Mouse (Mus musculus) left cerebral cortex, adult 18-20 months (tissue): Measurements from ENCODE around the gene Ispd. TPM values are rescaled to one million over a fixed set of nuclear protein-coding genes. Genes with fewer than 3 reads are reported as not detected.

Source experiments
- DNase-seq, 2 experiments: peaks; one replicate each; pipeline ENCODE4 v3.0.0; 2021 to 2022; ENCODE audit warnings: low spot score in 2 of 2, mixed read lengths in 1 of 2
- total RNA-seq, 2 experiments: library from RNA; stranded (reverse); gene quantifications; 2 replicates each; pipeline ENCODE4 v1.2.3; 2021

The Ispd gene
- total RNA-seq, 2 experiments from 2014 or later: 11.4 to 12.6 TPM

GRCm38 (mm10) chr12:36704380-36704779, 323.1 kb downstream of the Ispd start:
- no peak for DNase-seq

DNA sequence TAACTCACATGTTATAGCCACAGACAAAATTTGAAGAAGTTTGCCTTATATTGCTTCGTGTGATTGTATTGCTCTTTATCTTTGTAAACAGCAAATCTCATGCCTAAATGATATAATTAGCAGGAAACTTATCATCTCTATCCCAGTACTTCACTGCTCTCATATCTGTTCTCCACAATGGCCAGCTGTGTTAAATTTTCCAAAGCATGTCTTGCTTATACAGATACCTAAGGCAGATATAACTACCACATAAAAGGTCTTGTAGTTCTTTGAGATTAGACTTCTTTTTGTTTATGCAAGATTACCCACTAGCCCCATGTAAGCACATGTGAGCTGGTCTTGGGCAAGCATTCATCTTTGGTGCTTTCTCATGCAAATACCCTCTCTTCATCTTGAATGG, 327.6 kb downstream of the Ispd start:
- DNase-seq: no peak

GRCm38 (mm10) chr12:36713866-36714662, 332.8 kb downstream of the Ispd start:
- peak; percentile 13 to 19 for DNase-seq

GRCm38 (mm10) chr12:36717526-36717925, 336.3 kb downstream of the Ispd start:
- no peak for DNase-seq

DNA sequence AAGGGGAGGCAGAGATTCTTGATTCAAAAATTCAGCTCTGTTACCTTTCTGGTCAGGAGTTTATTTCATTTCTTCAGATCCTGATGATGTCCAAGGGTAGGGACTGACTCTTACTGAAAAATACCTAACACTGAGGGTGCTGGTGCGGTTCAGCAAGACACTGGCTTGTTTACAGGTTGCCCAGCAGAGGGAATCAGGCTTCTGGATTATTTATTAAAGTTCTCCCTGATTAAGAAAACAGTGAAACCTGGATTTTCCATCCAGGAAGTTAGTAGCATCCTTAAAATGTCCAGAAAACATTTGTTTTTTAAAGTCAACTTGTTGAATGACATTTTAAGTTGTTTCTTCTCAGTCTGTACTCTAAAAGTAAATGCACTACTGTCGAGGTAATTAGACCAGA, 337.2 kb downstream of the Ispd start:
- no peak for DNase-seq

GRCm38 (mm10) chr12:36719074-36719473, 337.8 kb downstream of the Ispd start:
- DNase-seq: no peak

DNA sequence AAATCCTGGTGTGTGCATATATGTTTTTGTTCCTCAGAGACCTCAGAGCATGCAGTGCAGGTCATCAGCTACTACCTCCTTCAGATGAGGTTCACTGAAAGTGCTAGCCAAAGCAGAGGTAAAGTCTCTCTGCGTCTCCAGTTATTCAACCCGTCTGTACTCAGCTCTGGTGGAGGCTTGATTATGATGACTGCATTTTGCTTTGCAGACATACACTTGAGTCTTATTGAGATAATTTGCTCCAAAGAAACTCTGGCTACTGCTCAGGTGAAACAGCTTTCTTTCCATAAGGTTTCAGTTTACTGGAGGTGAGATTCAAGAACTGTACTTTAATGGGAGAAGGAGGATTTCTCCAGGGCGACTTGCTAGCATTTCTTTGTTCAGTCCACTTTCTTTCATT, 339.5 kb downstream of the Ispd start:
- no peak for DNase-seq

DNA sequence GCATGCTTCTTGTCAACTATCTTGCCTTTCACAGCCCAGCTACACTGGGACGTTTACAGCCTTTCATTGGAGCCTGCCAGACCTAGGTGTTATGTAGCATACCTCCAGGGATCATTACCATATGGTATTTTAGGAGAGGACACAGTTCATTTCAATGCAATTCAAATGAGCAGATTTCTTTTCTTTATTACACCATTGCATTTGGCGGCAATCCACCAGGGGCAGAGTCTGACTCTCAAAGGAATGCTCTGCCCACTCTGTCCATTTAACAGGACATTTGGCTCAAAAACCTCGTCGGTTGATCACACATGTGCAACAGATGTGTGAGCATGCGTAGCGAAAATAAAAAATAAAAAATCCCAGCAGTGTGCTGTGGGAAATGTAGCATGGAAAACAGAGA, 340.0 kb downstream of the Ispd start:
- no peak for DNase-seq

DNA sequence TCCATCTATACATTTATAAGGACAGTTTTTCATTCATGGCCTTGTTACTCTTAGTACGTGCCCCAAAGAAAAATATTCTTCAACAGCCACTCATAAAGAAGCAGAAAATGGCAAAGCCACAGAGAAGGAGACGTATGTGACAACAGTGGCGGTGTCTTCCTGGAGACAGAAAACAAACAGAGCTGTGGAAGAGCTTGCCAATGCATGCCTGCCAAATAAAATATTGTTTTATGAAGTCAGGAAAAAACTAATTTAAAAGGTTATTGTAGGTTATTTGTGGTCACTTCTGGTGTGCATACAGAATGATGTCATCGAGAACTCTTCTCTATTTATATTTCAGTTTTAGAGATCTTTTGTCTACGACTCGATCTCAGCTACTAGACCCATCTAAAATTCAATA, 341.5 kb downstream of the Ispd start:
- no peak for DNase-seq

DNA sequence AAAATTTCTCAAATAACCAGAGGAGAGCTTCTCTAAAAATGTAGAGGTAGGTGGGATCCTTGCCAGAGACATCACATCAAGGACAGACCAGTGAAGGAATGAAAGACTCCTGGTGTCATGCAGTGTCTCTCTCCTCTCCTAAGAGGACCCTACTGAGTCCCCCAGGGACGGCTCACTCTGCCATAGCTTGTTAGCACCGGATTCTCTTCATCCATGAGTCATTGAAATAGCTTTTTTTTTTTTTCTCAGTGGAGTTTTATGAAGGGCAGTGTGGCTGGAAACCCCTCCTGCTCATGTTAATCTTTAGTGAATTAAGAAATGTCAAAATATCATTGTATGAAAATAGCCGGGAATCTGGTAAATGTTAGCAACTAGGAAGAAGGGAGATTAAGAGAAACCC, 342.1 kb downstream of the Ispd start:
- DNase-seq: no peak

DNA sequence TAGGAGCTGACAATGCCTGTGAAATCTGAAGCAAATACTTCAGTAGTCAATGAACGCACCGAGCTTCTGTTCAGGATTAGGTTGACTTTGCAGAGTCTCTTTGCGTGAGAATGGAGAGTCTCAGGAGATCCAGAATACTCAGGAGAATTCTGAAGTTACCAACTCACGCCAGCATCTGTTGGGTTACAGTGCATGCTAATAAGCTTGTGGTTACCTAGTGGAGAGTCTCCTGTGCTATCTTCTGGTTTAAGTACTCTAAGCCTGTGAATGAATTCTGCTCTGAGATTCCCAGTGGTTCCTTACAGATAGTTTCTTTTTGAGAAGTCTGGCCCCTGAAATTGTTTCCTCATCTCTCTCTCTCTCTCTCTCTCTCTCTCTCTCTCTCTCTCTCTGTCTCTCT, 343.0 kb downstream of the Ispd start:
- no peak for DNase-seq

GRCm38 (mm10) chr12:36725250-36725649, 344.0 kb downstream of the Ispd start:
- DNase-seq: no peak

GRCm38 (mm10) chr12:36726026-36726425, 344.8 kb downstream of the Ispd start:
- no peak for DNase-seq

DNA sequence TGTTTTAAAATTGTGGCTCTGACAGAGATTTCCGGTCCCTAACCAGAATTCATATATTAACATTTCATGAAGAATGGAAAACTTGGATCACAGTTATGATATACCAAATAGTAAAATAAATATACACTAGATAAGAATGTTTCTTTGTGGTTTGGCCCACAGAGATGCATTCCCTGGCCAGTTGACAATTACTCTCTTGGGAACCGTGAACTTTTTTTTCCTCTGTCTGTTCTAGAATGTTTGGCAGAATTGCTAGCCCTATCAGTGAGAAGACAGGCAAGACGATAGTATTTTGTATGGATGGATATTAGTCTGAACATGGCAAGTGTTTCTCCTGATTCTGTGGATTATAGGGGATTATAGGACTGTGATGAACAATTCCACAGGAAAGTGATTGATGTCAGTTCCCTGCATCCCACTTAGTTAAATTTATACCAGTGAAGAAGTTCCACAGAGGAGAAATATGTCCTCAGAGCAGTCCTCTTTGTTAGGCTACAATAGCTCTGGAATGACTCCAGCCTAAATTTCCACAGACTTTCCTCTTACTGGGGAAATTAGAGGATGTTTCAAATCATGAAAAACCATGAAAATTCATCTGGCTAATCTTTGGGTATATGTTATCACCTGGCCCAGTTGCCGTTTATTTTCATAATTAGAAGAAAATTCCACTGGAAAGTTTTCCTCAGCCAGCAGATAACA, 352.6 kb downstream of the Ispd start:
- DNase-seq: no peak

Other genes with a start within 250 kb of the Ispd start
- gene Ankmy2, start 224.3 kb upstream of the Ispd start, total RNA-seq: 10 to 100 TPM; 53.3 to 57.0 TPM
- 10 to 100 TPM; 45.6 to 51.7 TPM for gene Bzw2, start 223.4 kb upstream of the Ispd start, total RNA-seq
- gene Lrrc72, start 128.1 kb upstream of the Ispd start, total RNA-seq: not detected
- gene Sostdc1, start 67.3 kb upstream of the Ispd start, total RNA-seq: 1 to 10 TPM; 1.1 to 1.4 TPM
- gene D630036H23Rik, start 731 bp downstream of the Ispd start, total RNA-seq: 1 to 10 TPM; 1.6 to 2.5 TPM